In the genomic region with DNA sequence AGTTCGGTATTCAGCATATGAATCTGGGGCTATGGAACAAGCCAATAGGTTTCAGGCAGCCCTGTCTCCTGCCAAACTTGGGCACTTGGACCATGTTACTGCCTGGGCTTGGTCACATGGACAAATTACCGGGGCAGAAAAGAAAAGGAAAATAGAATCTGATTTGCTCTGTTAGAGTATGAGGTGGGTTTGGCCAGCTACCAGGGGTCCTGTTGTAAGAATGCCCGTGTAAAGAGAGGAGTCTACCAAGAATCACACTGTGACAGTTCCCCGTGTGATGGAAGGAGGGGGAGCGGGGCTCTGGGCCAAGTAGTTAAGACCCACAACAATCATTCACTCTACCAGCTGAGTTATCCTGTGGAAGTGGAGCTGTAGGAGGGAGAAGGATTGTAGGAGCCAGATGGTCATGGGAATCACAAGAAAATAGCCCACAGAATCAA, we compare ENCODE assay signal across 20 mouse cellular contexts.
DNase-seq lines count a peak whose midpoint lies in the region; ATAC-seq lines count a peak whose summit lies in the region.
"Had no signal": no experiment of that assay in that cellular context is flagged by ENCODE, and none has a peak within 500 bp of the region (broad histone marks: within the 10 kb centered on the region; RNA-seq: fewer than 3 reads in every experiment).

No protein-coding gene starts in this region.

- peak overlapping the region; percentile 48; the same call in 1 of the 2 replicates for H3K27ac ChIP-seq in forebrain, embryonic 15.5 days (replicated peaks)
- H3K27ac ChIP-seq in forebrain, embryonic 12.5 days = no peak overlapping the region
- no peak overlapping the region for H3K27ac ChIP-seq in midbrain, embryonic 13.5 days
- no peak overlapping the region for H3K27ac ChIP-seq in midbrain, embryonic 16.5 days (ENCODE audit: low read length)
- H3K27ac ChIP-seq in neural tube, embryonic 15.5 days (replicated peaks) = peak overlapping the region; percentile 18; the same call in 1 of the 2 replicates
- H3K27ac ChIP-seq: embryonic facial prominence, embryonic 10.5 days; heart, embryonic 10.5 days; liver, embryonic 12.5 days; midbrain, embryonic 12.5 days; stomach, embryonic 15.5 days had no signal

- 45% methylated on average over 5 of the region's 5 CpGs for WGBS in forebrain, embryonic 15.5 days
- WGBS in forebrain, embryonic 12.5 days = 85% methylated on average over 5 of the region's 5 CpGs
- 78% methylated on average over 5 of the region's 5 CpGs for WGBS in midbrain, embryonic 13.5 days
- 71% methylated on average over 5 of the region's 5 CpGs for WGBS in midbrain, embryonic 16.5 days
- WGBS in neural tube, embryonic 15.5 days = 66% methylated on average over 5 of the region's 5 CpGs

- H3K4me3 ChIP-seq in forebrain, embryonic 15.5 days = no peak overlapping the region
- no peak overlapping the region for H3K4me3 ChIP-seq in forebrain, embryonic 12.5 days (replicated peaks)
- no peak overlapping the region for H3K4me3 ChIP-seq in midbrain, embryonic 13.5 days (replicated peaks)
- no peak overlapping the region for H3K4me3 ChIP-seq in midbrain, embryonic 16.5 days (ENCODE audit: low read depth, low read length)
- H3K4me3 ChIP-seq in neural tube, embryonic 15.5 days (replicated peaks) = no peak overlapping the region
- H3K4me3 ChIP-seq: embryonic facial prominence, embryonic 10.5 days; heart, embryonic 10.5 days; liver, embryonic 12.5 days; midbrain, embryonic 12.5 days; stomach, embryonic 15.5 days had no signal

- H3K9ac ChIP-seq in forebrain, embryonic 15.5 days (replicated peaks) = no peak overlapping the region
- H3K9ac ChIP-seq in forebrain, embryonic 12.5 days = no peak overlapping the region
- H3K9ac ChIP-seq in midbrain, embryonic 13.5 days (replicated peaks) = no peak overlapping the region
- H3K9ac ChIP-seq in midbrain, embryonic 16.5 days (ENCODE audit: low read depth, low read length) = no peak overlapping the region
- no peak overlapping the region for H3K9ac ChIP-seq in neural tube, embryonic 15.5 days (replicated peaks)
- H3K9ac ChIP-seq: liver, embryonic 12.5 days; lung, embryonic 14.5 days; midbrain, embryonic 12.5 days; stomach, embryonic 15.5 days had no signal

- H3K9me3 ChIP-seq in forebrain, embryonic 15.5 days = no peaks in the 10 kb centered on the region
- no peaks in the 10 kb centered on the region for H3K9me3 ChIP-seq in forebrain, embryonic 12.5 days
- no peaks in the 10 kb centered on the region for H3K9me3 ChIP-seq in midbrain, embryonic 13.5 days
- no peaks in the 10 kb centered on the region for H3K9me3 ChIP-seq in midbrain, embryonic 16.5 days (replicated peaks; ENCODE audit: control insufficient read depth, low read length, poor library complexity, severe bottlenecking)
- H3K9me3 ChIP-seq in neural tube, embryonic 15.5 days (replicated peaks) = no peaks in the 10 kb centered on the region
- H3K9me3 ChIP-seq: embryonic facial prominence, embryonic 10.5 days; heart, embryonic 10.5 days; liver, embryonic 12.5 days; midbrain, embryonic 12.5 days; stomach, embryonic 15.5 days had no signal

- no peak overlapping the region for H3K4me2 ChIP-seq in forebrain, embryonic 15.5 days (replicated peaks)
- no peak overlapping the region for H3K4me2 ChIP-seq in forebrain, embryonic 12.5 days
- no peak overlapping the region for H3K4me2 ChIP-seq in midbrain, embryonic 13.5 days (replicated peaks)
- no peak overlapping the region for H3K4me2 ChIP-seq in midbrain, embryonic 16.5 days (ENCODE audit: low read length)
- H3K4me2 ChIP-seq in neural tube, embryonic 15.5 days = no peak overlapping the region
- H3K4me2 ChIP-seq: liver, embryonic 12.5 days; lung, embryonic 14.5 days; midbrain, embryonic 12.5 days; stomach, embryonic 15.5 days had no signal

- DNase-seq in cerebellum, postnatal 14 days = peak; percentile 77
- no peak for DNase-seq in adrenal gland, adult 18-20 months (ENCODE audit: low spot score in 2 of 2)
- DNase-seq: heart, postnatal 10 days; kidney, adult 8-10 months; layer of hippocampus, postnatal 36 days; lung, embryonic 14.5 days; lung, postnatal 4 days; right cerebral cortex, postnatal 14 days; thymus, adult 2 months had no signal

- H3K4me1 ChIP-seq in forebrain, embryonic 15.5 days = peaks cover 9% of the 10 kb centered on the region; the same call in 1 of the 2 replicates
- H3K4me1 ChIP-seq in forebrain, embryonic 12.5 days = no peaks in the 10 kb centered on the region
- H3K4me1 ChIP-seq in midbrain, embryonic 13.5 days (replicated peaks) = no peaks in the 10 kb centered on the region
- no peaks in the 10 kb centered on the region for H3K4me1 ChIP-seq in midbrain, embryonic 16.5 days (ENCODE audit: control insufficient read depth, insufficient read depth, low read length)
- H3K4me1 ChIP-seq in neural tube, embryonic 15.5 days = no peaks in the 10 kb centered on the region; the same call in 1 of the 2 replicates
- H3K4me1 ChIP-seq: embryonic facial prominence, embryonic 10.5 days; heart, embryonic 10.5 days; midbrain, embryonic 12.5 days; stomach, embryonic 15.5 days had no signal

- ATAC-seq in forebrain, embryonic 15.5 days (replicated peaks) = peak; percentile 80
- no peak for ATAC-seq in forebrain, embryonic 12.5 days (ENCODE audit: low FRiP score)
- ATAC-seq in midbrain, embryonic 13.5 days = 0 out of 2 replicates have a peak, but pooled peaks have one; percentile 9
- ATAC-seq in midbrain, embryonic 16.5 days = no peak
- ATAC-seq in neural tube, embryonic 15.5 days (ENCODE audit: low FRiP score) = no peak
- ATAC-seq: inflammation-experienced regulatory T-cells, adult 6 months; liver, embryonic 12.5 days had no signal

- H3K27me3 ChIP-seq in forebrain, embryonic 15.5 days = no peaks in the 10 kb centered on the region
- no peaks in the 10 kb centered on the region for H3K27me3 ChIP-seq in forebrain, embryonic 12.5 days
- no peaks in the 10 kb centered on the region for H3K27me3 ChIP-seq in midbrain, embryonic 13.5 days
- H3K27me3 ChIP-seq in midbrain, embryonic 16.5 days (ENCODE audit: control insufficient read depth, insufficient read depth, low read depth, low read length) = no peaks in the 10 kb centered on the region
- H3K27me3 ChIP-seq in neural tube, embryonic 15.5 days (replicated peaks) = no peaks in the 10 kb centered on the region
- H3K27me3 ChIP-seq: midbrain, embryonic 12.5 days; stomach, embryonic 15.5 days had no signal

- H3K36me3 ChIP-seq in forebrain, embryonic 15.5 days = no peaks in the 10 kb centered on the region
- H3K36me3 ChIP-seq in forebrain, embryonic 12.5 days (replicated peaks) = no peaks in the 10 kb centered on the region
- no peaks in the 10 kb centered on the region for H3K36me3 ChIP-seq in midbrain, embryonic 13.5 days
- no peaks in the 10 kb centered on the region for H3K36me3 ChIP-seq in midbrain, embryonic 16.5 days (ENCODE audit: control insufficient read depth, insufficient read depth, low read length)
- H3K36me3 ChIP-seq in neural tube, embryonic 15.5 days = no peaks in the 10 kb centered on the region
- H3K36me3 ChIP-seq: embryonic facial prominence, embryonic 10.5 days; heart, embryonic 10.5 days; liver, embryonic 12.5 days; midbrain, embryonic 12.5 days; stomach, embryonic 15.5 days had no signal

Comparison
In these comparisons a context has a peak if more than half of its experiments do, and no peak if none do; other contexts are left out.
1. ATAC-seq: peak in forebrain, embryonic 15.5 days (single experiment) and midbrain, embryonic 13.5 days (single experiment); none in forebrain, embryonic 12.5 days (single experiment), midbrain, embryonic 16.5 days (single experiment) and neural tube, embryonic 15.5 days (single experiment).
2. H3K27ac ChIP-seq: peak in forebrain, embryonic 15.5 days (single experiment) and neural tube, embryonic 15.5 days (single experiment); none in forebrain, embryonic 12.5 days (single experiment), midbrain, embryonic 13.5 days (single experiment) and midbrain, embryonic 16.5 days (single experiment).
3. DNase-seq: peak in cerebellum, postnatal 14 days (2 of 2); none in adrenal gland, adult 18-20 months (0 of 2).